Mouse (Mus musculus) kidney, adult 2 months (tissue): Measurements from ENCODE around the gene Gp5.

Experiments used
- CTCF ChIP-seq: fragments of 200-500 bp; conservative IDR thresholded peaks from 2 replicates; pipeline ENCODE4 v1.5.1; 2011; ENCODE audit warnings: low read depth, mild to moderate bottlenecking, control low read depth, low read length, moderate library complexity, mixed read lengths; ENCODE audit not compliant: insufficient read depth, insufficient read length
- POLR2A ChIP-seq: fragments of 200-500 bp; IDR thresholded peaks from one replicate; pipeline ENCODE4 v1.6.1; 2011; ENCODE audit warnings: low read depth, low read length, control low read depth

DNA sequence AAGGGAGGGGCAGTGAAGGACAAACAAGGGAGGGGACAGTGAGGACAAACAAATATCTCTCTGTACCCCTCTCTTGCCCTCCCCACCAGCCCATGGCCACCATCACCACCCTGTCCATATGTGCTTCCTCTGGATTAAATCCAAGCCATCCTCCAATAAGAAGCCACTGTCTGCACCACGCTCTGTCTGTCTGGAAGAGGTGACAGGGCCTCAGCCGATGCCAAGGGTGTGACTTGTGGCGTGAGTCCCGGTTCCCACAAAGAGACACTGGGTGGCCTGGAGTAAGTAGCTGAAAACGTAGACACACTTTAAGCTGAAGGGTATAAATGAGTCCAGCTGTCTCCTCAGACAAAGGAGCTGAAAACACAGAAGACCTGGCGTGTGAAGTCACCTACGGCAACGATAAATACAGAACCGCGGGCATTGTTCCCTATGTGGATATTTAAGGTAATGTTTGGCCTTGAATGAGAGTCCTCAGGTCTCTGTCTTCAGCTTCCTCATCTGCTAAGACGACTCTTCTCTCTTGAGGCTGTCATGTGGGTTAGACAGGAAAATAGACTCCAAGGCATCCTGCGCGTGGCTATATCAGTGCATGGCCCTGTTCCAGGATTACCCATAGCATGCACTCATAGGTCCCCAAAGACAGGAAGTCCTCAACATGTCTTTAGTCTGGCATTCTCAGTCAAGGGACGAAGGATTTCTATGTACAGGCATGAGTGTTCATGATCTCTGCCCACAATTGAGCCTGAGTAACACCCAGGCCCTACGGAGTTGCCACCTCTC, 34.8 kb downstream of the Gp5 start:
- TF ChIP-seq POLR2A (no peak), CTCF (no peak)
